Mouse (Mus musculus) ES-Bruce4 (cell line): Measurements from ENCODE around the gene Slc5a1.

Experiments used
- CTCF ChIP-seq: IDR thresholded peaks from one replicate; pipeline ENCODE4 v1.8.1; 2011; ENCODE audit warnings: low read depth, low read length
- POLR2A ChIP-seq: IDR thresholded peaks from one replicate; pipeline ENCODE4 v1.8.1; 2011; ENCODE audit warnings: low read length; ENCODE audit not compliant: insufficient read depth

- TF ChIP-seq POLR2A (no peak), CTCF (no peak)
Measured at GRCm38 (mm10) chr5:33202516-33203170, 98.6 kb downstream of the Slc5a1 start.
